9 mouse cellular contexts compared by ENCODE assay signal in the genomic region with DNA sequence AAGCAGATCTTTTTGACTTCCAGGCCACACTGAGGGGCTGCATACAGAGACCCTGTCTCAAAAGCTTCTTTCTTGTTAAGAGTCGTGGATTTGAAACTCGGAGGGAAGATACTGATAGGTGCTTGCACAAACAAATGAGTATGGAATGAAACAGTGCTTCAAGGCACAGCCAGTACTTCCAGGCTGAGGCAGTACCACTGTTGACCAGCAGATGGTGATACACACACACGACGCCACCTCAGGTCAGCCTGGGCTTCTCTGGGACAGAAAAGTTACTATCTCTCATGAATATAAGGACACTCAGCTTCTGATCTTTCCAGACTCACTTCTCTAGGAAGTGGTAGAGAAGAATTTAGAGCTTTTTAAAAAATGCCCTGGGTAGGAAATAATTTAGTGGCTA. TPM values are rescaled to one million over a fixed set of nuclear protein-coding genes. Genes with fewer than 3 reads are reported as not detected.
DNase-seq lines count a peak whose midpoint lies in the region; ATAC-seq and TF ChIP-seq lines count a peak whose summit lies in the region.
"Had no signal": no experiment of that assay in that cellular context is flagged by ENCODE, and none has a peak within 500 bp of the region (broad histone marks: within the 10 kb centered on the region; RNA-seq: fewer than 3 reads in every experiment).

No protein-coding gene starts in this region.

- H3K79me2 ChIP-seq in CH12.LX (replicated peaks; ENCODE audit: control insufficient read depth, extremely low read depth, insufficient read depth, poor library complexity, severe bottlenecking), result no peaks in the 10 kb centered on the region

- peaks cover 5 to 42% of the 10 kb centered on the region in 2 experiments for H3K36me3 ChIP-seq in CH12.LX (replicated peaks in 1 of 2; ENCODE audit: control insufficient read depth in 1 of 2, insufficient read depth in 1 of 2, low read length in 1 of 2)
- peaks cover 60% of the 10 kb centered on the region for H3K36me3 ChIP-seq in lung, embryonic 14.5 days (ENCODE audit: insufficient read depth)

- ATAC-seq in lung, embryonic 14.5 days (ENCODE audit: insufficient read depth), result peak; percentile 65; the same call in 1 of the 2 replicates

- no peak overlapping the region for H3K4me3 ChIP-seq in CH12.LX (replicated peaks in 1 of 3; ENCODE audit: low read depth in 2 of 3, low read length in 2 of 3, poor library complexity in 1 of 3)
- H3K4me3 ChIP-seq in cortical plate, adult 2 months (ENCODE audit: insufficient read depth, low read length), result no peak overlapping the region
- H3K4me3 ChIP-seq in lung, embryonic 14.5 days (ENCODE audit: low read depth, low read length), result no peak overlapping the region
- H3K4me3 ChIP-seq: midbrain, embryonic 12.5 days had no signal

- 22% methylated on average over 4 of the region's 4 CpGs for WGBS in lung, embryonic 14.5 days

- TF ChIP-seq EP300 in CH12.LX (IDR thresholded peaks at IDR 0.05; ENCODE audit: low read length), result no peak

- DNase-seq in CH12.LX (ENCODE audit: extremely low read depth), result peak; percentile 69
- peak; percentile 73 to 91 for DNase-seq in adrenal gland, adult (ENCODE audit: inconsistent age in 2 of 2, low spot score in 1 of 2)
- DNase-seq in heart, adult 18-20 months, result peak; percentile 78 to 90
- DNase-seq in layer of hippocampus, adult 18-20 months (ENCODE audit: low spot score in 2 of 2), result peak; percentile 55 to 91
- DNase-seq in lung, embryonic 14.5 days, result peak; percentile 90
- peak; percentile 73 for DNase-seq in right cerebral cortex, postnatal 25 days
- DNase-seq in urinary bladder, postnatal 4 days (ENCODE audit: low spot score in 2 of 2), result peak; percentile 65 to 82

- no peaks in the 10 kb centered on the region for H3K9me3 ChIP-seq in CH12.LX (replicated peaks; ENCODE audit: low read length)
- no peaks in the 10 kb centered on the region for H3K9me3 ChIP-seq in lung, embryonic 14.5 days (ENCODE audit: low read depth, low read length)
- H3K9me3 ChIP-seq: midbrain, embryonic 12.5 days had no signal

- H3K9ac ChIP-seq in CH12.LX (ENCODE audit: insufficient read depth, low read depth), result no peak overlapping the region
- no peak overlapping the region for H3K9ac ChIP-seq in lung, embryonic 14.5 days
- H3K9ac ChIP-seq: midbrain, embryonic 12.5 days had no signal

- no peak for TF ChIP-seq POLR2A in CH12.LX (IDR thresholded peaks at IDR 0.05; ENCODE audit: low read depth, low read length)
- no peak for TF ChIP-seq POLR2A in cortical plate, adult 2 months (IDR thresholded peaks at IDR 0.05; ENCODE audit: extremely low read depth, insufficient read depth, low read length)

- H3K27ac ChIP-seq in CH12.LX (ENCODE audit: insufficient read depth, low read depth), result no peak overlapping the region
- no peak overlapping the region for H3K27ac ChIP-seq in cortical plate, adult 2 months (ENCODE audit: insufficient read depth, low read length)
- H3K27ac ChIP-seq in lung, embryonic 14.5 days (ENCODE audit: low read depth), result no peak overlapping the region
- H3K27ac ChIP-seq: midbrain, embryonic 12.5 days had no signal

- no peaks in the 10 kb centered on the region for H3K4me1 ChIP-seq in CH12.LX (ENCODE audit: control insufficient read depth in 1 of 2, insufficient read depth in 2 of 2)
- H3K4me1 ChIP-seq in cortical plate, adult 2 months (ENCODE audit: control insufficient read depth, insufficient read depth, low read length), result no peaks in the 10 kb centered on the region
- H3K4me1 ChIP-seq in lung, embryonic 14.5 days (ENCODE audit: insufficient read depth), result no peaks in the 10 kb centered on the region

- H3K4me2 ChIP-seq in CH12.LX (ENCODE audit: insufficient read depth, low read depth, poor library complexity, severe bottlenecking), result no peak overlapping the region
- no peak overlapping the region for H3K4me2 ChIP-seq in lung, embryonic 14.5 days
- H3K4me2 ChIP-seq: midbrain, embryonic 12.5 days had no signal

- in situ Hi-C loops in CH12.LX (cut with MboI; ENCODE audit: low pct_ligation_motif_present, low pct_unique_long_range_greater_than_20kb, low sequenced_read_pairs), result no loop called here

- peak; percentile 89 for TF ChIP-seq RAD21 in CH12.LX (IDR thresholded peaks at IDR 0.05; ENCODE audit: low read depth, low read length)

- dilution Hi-C loops in CH12.LX (cut with MboI; ENCODE audit: extremely low pct_ligation_motif_present, extremely low pct_unique_long_range_greater_than_20kb, low sequenced_read_pairs), result no loop called here

- no peaks in the 10 kb centered on the region for H3K27me3 ChIP-seq in CH12.LX (replicated peaks)
- no peaks in the 10 kb centered on the region for H3K27me3 ChIP-seq in lung, embryonic 14.5 days (ENCODE audit: insufficient read depth, low read length)
- H3K27me3 ChIP-seq: midbrain, embryonic 12.5 days had no signal

- TF ChIP-seq CTCF in CH12.LX (conservative IDR thresholded peaks at IDR 0.05 in 1 of 2, IDR thresholded peaks at IDR 0.05 in 1 of 2; ENCODE audit: low read depth in 2 of 2, low read length in 2 of 2), result peak; percentile 96 to 99
- TF ChIP-seq CTCF in cortical plate, adult 2 months (IDR thresholded peaks at IDR 0.05; ENCODE audit: extremely low read depth, insufficient read depth, low read length), result peak; percentile 99
- TF ChIP-seq CTCF in lung, embryonic 14.5 days (IDR thresholded peaks at IDR 0.05; ENCODE audit: low read depth), result peak; percentile 98

TF ChIP-seq in CH12.LX, 34 proteins besides CTCF, POLR2A, EP300 and RAD21:
- TF ChIP-seq SMC3 (IDR thresholded peaks at IDR 0.05; ENCODE audit: low read depth, low read length) (peak; percentile 91), POLR2AphosphoS2 (IDR thresholded peaks at IDR 0.05; ENCODE audit: low read depth, low read length) (no peak)

RNA-seq across cellular contexts. Expression of a gene that starts 55.6 kb away (rescaled TPM):
- total RNA-seq in CH12.LX (2012; rRNA removed) (not detected in 2 replicates), CH12.LX (2014; rRNA removed) (not detected in 2 replicates)
- not detected in 2 replicates for polyA plus RNA-seq in CH12.LX (2012; ENCODE audit: insufficient read length, low read depth)
- polyA plus RNA-seq in cortical plate, adult 2 months (2012; rRNA removed), result 6.2 and 9.0 TPM in 2 replicates
- 1 to 10 TPM; 5.6 to 6.7 TPM for total RNA-seq in heart, adult 18-20 months (2021)
- total RNA-seq in layer of hippocampus, adult 18-20 months (2021), result 1 to 10 TPM; 1.2 to 1.3 TPM
- 2.6 and 3.1 TPM in 2 replicates for polyA plus RNA-seq in lung, embryonic 14.5 days (2014; fragmentation: Nextera tagmentation; extraction: Ambion mirVana)
